Mouse (Mus musculus) left cerebral cortex, postnatal 25 days (tissue): Measurements from ENCODE around the gene Rasgrp4. TPM values are rescaled to one million over a fixed set of nuclear protein-coding genes. Genes with fewer than 3 reads are reported as not detected.
A peak's percentile ranks its signal among the peaks of the same experiment; 100 is the strongest.
"Not testable (repeated sequence)": the region's sequence is repeated elsewhere in the genome, so short reads cannot be mapped to it uniquely, and the experiment has no call there.

ENCODE experiments used
- DNase-seq, 2 experiments: peaks; one replicate each; pipeline ENCODE4 v3.0.0; 2022; ENCODE audit warnings: low spot score in 2 of 2, mixed read lengths in 1 of 2
- intact Hi-C: fragments of 180-260 bp; cut with DNase I; formaldehyde crosslinking; loops from one replicate; pipeline ENCODE4 v1.15.1; 2025
- total RNA-seq, 2 experiments: library from RNA; stranded (reverse); gene quantifications; 2 replicates each; pipeline ENCODE4 v1.2.3; 2021

Rasgrp4 gene
- total RNA-seq = 1 to 10 TPM; 1.1 to 1.8 TPM

DNA sequence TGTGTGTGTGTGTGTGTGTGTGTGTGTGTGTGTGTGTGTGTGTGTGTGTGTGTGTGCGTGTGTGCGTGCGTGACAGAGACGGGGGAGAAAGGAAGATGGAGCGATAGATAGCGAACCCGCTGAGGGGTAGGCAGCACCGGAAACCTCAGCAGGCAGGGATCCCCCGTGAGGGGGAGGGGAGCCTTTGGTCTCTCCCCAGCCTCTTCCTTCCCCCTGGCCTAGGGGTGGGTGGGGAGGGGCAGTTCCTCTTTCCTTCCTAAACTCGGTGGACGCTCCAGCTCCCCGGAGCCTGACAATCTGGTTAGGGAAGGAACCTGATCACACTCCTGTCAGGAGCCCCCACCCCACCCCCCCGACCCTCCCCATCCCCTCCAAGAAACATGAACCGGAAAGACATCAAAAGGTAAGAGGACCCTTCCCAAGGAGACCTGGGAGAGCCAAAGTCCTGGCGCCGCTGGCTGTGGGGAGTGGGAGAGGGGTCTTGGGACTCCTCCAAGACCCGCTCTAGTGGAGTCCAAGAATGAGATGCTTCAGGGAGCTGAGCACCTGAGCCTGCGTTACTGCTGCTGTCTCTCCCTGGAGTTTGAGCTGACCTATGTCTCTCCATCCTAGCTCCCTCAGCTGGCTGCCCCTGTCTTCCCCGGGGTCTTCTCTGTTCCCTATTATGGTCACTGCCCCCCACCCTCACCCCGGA is at the start of gene Rasgrp4:
Gene Rasgrp4 (plus strand): TSS at position 159 of the 694 bp plus-strand sequence.
- no peak for DNase-seq
- intact Hi-C loops = no loop called here

DNA sequence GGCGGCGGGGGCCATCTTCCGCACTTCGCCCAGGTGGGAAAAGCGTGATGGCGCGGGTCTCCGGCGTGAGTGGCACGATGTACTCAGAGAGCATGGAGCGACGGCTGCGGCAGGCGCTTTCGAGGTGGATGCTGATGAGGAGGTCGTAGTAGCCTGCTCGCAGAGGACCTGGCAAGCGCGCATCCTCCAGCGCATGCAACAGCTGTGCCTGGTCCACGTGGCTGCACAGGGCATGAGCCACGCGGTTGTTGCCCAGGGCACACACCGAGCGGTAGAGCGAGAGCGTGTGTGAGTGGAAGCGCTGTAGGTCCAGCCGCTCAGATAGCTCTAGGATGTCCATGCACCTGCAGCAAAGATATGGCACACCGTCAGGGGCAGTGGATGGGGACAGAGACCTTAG is 48.7 kb upstream of the Rasgrp4 start:
- intact Hi-C loops = no loop called here

DNA sequence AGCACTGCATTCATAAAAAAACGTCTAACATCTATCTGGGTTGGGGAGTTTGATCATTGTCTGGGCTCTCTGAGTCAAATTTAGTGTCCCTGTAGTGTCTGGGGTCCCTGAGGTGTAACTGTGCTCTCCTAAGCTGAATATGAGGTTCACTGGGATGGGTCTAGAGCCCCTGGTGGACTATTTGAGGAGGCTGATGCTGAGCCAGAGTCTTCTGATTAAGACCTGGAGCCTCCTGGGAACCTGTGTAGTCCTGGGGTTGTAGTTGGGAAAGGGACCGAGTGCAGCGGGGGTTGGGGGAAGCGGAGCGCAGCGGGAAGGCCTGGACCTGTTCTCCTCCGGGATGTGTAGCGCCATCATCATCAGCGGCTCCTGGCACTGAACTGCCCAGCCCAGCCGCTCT is 47.7 kb upstream of the Rasgrp4 start:
- DNase-seq = no peak
- intact Hi-C loops = no loop called here

More for the DNA sequence above, 48.7 kb upstream of the Rasgrp4 start:
- no peak for DNase-seq

DNA sequence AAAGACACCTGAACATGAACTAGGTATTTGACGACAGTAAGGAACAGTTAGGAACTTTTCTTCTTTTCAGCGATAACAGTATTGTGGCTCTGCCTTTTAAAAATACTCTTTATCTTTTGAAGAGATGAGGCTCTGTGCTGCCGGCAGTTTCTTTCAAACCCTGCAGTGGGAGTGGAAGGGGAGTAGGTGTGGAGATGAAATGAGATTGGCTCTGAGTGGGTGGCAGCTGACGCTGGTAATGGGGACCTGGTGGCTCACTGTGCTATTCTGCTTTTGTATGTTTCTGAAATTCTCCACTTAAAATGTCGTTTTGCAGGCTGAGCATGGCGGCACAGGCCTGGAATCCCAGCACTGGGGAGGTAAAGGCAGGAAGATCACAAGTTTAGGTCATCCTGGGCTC is 45.8 kb upstream of the Rasgrp4 start:
- DNase-seq = peak; percentile 66 to 91
- intact Hi-C loops = no loop called here

DNA sequence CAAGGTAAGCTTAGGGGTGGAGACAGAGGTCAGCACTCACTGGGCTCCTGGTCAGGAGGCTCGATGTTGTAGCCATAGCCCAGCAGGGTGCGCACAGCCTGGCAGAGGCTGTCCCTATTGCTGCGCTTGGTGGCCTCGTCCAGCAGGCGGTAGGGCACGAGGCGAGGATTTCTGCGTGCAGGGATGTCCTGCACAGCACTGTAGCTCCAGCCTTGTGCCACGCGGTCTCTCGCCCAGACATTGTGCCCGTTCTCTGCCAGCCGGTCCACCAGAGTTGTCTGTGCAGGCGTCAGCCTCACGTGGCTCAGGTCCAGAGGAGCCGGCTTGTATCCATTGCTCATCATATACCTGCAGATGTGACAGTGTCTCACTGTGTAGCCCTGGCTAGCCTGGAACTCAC is 37.5 kb upstream of the Rasgrp4 start:
- intact Hi-C loops = no loop called here

DNA sequence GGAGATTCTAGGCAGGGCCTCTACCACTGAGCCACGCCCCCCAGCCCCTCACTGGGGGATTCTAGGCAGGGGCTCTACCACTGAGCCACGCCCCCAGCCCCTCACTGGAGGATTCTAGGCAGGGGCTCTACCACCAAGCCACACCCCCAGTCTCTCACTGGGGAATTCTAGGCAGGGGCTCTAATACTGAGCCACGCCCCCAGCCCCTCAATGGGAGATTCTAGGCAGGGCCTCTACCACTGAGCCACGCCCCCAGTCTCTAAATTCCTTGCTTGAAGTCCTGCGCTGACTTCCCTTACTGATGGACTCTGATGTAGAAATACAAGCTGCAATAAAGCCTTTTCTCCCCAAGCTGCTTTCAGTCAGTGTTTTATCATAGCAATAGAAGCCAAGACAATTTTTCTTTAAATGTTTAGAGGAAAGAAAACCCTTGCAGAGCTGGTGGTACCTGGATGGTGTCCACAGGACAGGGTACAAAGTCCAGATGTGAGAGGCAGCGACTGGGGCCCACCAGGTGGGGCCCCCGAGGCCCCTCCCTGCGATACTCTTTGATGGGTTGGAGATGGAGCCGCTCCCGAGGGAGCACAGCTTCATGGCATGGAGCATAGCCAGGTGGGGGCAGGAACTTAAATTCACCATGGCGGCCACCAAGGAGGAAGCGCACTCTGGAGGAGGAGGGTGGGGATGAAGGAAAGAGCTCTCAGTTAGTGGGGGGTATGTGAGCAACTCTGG is 33.2 kb upstream of the Rasgrp4 start:
- DNase-seq = no peak
- intact Hi-C loops = no loop called here

More for the DNA sequence above, 37.5 kb upstream of the Rasgrp4 start:
- DNase-seq = no peak

DNA sequence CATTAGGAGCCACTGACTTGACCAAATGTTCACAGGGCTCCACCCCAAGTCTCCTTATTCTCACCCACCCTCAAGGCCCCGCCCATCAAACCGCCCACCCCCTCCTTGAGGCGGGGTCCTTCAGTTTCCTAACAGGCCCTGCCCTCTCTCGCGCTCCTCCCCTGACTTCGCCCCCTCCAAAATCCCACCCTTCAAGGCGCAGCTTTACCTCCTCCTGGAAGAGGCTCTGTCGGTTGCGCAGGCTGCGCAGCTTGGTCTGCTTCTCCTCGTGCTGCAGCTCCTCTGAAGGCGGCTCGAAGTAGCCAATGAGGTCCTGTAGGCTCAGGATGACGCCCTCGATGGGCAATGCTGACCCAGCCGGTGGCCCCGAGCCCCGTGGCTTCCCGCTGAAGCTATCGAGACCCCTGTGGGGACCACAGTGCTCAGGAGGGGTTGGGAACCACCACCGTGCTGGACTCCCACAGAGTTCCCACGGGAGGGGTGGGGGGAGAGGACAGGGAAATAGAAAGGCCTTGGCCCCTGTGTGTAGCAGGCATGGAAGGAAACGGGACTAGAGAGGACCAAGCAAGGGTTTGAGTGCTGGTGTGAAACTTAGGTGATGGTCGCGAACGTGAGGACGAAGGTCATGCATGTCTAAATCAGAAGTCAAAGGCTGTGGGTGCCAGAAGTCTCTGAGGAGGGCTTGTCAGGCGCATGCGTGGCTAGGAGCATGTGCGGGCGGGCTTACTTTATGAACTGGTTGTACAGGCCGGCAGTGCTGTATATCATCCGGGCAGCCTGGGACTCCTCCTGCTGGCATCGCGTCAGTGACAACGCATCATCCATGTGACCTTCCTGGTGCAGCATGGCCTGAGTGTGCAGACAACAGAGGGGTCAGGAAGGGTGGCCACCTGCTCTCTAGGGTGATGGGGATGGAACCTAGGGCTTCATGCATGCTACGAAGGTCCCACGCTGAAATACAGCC is 25.4 kb upstream of the Rasgrp4 start:
- intact Hi-C loops = no loop called here
- peak; percentile 24 to 47 for DNase-seq

DNA sequence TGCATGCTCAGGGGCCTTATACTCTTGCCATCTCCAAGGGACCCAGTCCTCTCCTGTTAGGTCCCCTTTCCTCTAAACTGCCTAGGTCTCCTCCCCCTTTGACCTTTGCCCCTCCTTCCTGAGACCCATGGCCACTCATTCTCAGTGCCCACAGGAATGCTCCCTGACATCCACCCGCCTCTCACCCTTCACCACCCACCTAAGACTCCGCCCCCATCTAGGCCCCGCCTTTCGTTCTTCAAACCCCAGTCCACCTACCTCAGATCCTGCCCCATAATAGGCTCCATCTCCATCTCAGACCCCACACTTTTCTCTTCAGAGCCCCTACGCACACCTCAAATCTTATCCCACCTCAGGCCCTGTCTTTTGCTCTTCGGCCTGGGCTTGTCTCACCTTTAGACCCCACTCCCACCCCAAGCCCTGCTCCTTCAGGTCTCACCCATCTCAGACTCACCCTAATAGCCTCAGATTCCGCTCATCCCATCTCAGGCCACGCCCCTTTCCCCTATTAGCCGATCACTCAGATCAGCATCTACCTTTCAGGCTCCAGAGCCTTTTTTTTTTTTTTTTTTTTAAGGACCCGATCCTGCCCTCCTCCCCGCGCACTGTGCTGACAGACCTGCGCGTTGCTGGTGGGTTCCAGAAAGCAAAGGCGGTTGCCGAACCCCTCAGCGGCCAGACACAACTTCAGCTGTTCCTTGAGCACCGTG is 16.4 kb upstream of the Rasgrp4 start:
- DNase-seq = no peak
- intact Hi-C loops = no loop called here

DNA sequence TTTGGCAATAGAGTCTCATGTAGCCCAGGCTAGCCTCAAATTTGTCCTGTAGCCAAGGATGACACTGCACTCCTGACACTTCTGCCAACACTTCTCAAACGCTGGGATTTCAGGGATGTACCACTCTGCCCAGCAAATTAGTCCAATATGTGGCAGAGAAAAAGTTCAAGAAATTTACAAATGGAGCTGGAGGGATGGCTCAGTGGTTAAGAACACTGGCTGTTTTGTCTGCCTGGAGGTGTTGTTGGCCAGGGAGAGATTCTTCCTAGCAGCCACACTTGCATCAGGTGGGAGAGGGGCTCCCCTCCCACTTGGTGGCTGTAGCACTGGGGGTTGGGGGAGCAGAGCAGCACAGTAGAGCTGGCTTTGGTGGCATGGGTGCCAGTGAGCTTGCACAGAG is 15.1 kb upstream of the Rasgrp4 start:
- DNase-seq = no peak
- intact Hi-C loops = no loop called here

DNA sequence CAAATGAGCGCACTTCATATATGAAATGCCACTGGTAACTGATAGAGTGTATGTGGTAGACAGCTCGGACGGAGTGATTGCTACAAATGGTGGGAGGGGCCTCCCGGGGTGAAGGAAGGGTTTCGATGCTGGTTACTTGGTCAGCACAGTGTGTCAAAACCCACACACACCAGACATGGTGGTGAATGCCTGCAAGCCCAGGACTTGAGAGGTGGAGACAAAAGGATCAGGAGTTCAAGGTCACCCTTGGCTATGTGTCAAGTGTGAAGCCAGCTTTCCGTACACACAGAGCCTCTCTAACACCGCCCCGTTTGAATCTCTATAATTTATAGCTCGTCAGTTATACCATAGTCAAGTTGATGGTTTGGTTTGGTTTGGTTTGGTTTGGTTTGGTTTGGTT is 11.8 kb upstream of the Rasgrp4 start:
- intact Hi-C loops = loop anchor here (10.0 kb wide), 1 partner anchor 402 kb away; no protein-coding TSS in a partner anchor

DNA sequence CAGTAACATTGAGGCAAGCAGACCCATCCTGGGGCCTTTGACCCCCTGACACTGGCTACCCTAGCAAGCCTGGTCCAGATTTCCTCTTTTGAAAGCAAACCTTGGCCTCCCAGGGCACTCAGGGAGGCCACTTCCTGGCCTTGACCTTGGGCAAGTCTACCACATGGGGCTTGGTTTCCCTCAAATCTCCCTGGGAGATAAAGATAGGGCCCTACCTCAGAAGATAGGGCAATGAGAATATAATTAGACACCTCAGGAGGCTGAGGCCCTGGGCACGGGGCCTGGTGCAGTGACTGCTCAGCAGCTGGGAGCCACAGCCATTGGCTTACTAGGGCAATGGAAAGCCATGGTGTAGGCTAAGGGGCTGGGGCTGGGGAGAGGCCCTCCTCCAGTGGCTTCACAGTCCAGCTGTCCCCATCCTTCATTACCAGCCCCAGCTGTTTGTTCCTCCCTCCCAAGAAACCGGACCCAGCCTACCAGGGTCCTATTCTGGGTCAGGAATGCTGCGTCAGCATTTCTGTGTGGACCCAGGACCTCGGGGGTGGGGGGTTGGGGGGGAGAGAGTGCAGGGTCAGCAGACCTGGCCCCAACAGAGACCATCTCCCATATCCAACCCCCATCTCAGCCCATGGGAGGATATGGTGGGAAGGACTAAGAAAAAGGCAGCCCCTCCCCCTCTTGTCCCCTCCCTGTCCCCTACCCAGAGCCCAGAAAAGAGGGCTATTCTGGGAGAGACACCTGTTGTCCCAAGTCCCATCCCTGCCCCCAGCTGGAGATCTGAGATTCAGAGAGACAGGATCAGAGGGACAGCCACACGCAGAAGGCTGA is 10.9 kb upstream of the Rasgrp4 start:
- no peak for DNase-seq
- intact Hi-C loops = loop anchor here (10.0 kb wide), 1 partner anchor 401 kb away; no protein-coding TSS in a partner anchor

More for the DNA sequence above, 11.8 kb upstream of the Rasgrp4 start:
- DNase-seq = no peak

DNA sequence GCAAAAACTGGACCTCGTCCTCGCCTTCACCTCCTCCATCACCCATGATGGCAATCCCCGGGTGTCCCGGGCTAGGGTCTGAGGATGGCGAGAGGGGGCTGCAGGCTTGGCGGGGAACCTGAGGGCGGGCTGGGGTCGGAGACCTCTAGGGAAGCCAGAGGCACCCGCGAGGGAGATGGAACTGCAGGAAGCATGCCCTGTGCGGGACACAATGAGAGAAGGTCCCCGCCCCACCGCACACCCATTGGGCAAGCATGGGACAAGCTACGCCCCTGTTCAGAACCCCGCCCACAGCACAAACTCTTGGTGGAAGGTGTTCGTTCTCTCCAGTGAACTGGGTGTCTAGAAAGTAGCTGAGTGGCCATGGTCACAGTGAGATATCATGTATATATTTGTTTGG is 9.7 kb upstream of the Rasgrp4 start, which contains the start of gene Ryr1:
Gene Ryr1 (minus strand): TSS at position 210 of the 400 bp plus-strand sequence.
- DNase-seq = no peak
- intact Hi-C loops = loop anchor here (10.0 kb wide), 1 partner anchor 400 kb away; no protein-coding TSS in a partner anchor

DNA sequence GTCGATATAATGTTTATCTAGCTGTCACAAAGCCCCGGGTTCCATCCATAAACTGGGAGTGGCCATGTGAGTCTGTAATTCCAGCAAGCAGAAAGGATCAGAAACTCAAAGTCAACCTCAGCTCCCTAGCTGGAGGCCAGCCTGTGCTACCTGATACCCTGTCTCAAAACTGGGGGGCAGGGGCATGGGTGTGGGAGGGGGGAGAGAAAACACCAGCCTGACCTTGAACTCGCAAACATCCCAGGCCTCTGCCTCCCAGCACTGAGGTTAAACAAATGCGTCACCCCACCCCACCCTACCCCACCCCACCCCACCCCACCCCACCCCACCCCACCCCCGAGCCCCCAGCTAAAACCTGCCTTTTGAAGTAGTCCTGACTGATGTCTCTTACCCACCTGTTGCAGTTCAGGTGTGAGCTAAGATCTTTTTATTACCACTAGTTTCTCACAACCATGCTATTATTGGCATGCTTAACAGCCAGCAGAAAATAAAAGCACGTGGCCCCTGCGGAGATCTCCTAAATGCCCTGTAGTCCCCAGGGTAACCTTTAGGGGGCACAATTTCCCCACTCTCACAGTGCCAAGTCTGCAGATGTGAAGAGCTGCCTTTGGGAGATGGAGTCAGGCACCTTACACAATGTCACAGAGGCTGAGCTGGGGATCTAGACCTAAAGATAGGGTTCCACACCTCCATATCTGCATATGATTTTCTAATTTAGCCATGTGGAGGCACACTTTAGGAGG is 8.3 kb upstream of the Rasgrp4 start:
- intact Hi-C loops = loop anchor here (1.0 to 10.0 kb wide), 2 partner anchors 171 to 398 kb away; no protein-coding TSS in a partner anchor
- peak; percentile 30 to 33 for DNase-seq

DNA sequence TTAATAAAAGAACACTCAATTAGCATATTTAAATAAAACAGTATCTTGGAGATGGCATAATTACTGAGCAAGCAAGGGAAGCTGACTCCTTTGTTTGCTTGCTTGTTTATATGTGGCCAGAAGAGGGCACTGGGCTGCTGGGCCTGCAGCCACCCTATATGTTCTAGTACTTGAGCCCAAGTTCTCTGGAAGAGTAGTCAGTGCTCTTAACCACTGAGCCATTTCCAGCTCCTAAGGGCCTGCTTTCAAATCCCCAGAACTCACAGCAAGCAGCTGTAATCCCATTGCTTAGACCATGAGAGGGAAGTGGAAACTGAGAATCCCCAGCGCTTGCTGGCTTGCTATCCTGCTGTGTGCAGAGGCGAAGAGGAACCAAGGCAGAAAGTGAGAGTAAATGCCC is 5.9 kb upstream of the Rasgrp4 start:
- intact Hi-C loops = loop anchor here (10.0 kb wide), 1 partner anchor 396 kb away; no protein-coding TSS in a partner anchor
- DNase-seq = no peak

DNA sequence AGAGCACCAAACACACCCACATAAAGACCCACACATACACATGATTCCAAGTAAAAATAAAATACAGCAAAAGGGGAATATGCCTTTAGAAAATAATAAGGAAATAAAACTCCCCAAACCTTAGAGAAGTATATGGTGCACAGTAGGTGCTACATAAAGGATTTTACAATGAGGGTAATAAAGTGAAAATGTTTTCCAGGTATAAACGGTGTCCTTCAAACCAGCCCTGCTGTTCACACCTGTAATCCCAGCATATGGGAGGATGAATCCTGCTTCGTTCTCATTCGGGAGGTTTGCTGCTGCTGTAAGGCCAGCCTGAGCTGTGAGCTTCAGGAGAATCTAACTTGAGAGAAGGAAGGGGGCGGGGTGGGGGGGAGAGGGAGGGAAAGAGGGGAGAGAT is 421 bp upstream of the Rasgrp4 start:
- no peak for DNase-seq
- intact Hi-C loops = no loop called here

DNA sequence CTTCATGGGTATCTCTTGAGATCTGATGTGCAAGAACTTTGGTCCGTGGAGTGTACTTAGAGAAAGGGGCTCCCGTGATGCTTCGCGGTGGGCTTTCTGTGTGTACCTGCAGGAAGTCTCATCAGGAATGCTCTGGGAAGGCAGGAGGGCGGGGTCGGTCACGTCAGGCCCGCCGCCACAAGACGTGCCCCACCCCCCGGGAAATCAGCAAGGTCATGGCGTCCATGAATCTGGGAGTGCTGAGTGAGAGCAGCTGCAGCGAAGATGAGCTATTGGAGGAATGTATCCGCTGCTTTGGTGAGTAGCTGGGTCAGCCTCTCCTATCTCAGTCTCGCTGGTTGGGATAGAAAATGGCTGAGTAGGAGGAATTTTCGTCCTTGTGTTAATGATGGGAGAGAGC is 2.8 kb downstream of the Rasgrp4 start:
- intact Hi-C loops = no loop called here
- no peak for DNase-seq

DNA sequence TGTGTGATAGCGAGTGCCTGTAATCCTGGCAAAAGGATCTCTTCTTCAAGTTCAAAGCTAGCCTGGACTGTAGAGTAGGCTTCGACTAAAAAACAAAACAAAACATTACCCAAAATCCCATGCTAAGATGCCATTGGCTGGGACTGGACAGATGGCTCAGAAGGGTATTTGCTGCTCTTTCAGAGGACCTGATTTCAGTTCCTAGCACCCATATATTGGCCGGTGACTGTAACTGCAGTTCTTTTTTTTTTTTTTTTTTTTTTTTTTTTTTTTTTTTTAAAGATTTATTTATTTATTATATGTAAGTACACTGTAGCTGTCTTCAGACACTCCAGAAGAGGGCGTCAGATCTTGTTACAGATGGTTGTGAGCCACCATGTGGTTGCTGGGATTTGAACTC is 4.6 kb downstream of the Rasgrp4 start:
- intact Hi-C loops, DNase-seq: not testable (repeated sequence)

DNA sequence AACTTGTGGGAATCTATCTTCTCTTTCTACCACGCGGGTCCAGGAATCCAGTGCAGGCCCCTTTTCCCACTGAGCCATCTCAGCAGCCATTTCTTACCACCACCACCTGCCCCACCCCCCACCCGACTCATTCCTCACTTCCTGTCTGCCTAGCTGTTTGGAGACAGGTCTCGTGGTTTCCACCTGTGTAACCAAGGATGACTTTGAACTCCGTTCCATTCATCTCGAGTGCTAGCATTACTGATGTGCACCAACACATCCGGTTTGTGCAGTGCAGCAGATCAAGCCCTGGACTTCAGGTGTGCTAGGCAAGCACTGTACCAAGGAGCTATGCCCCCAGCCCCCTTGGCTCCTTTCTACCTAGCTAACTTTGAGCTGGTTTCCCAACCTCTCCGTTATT is 6.8 kb downstream of the Rasgrp4 start:
- DNase-seq = no peak
- intact Hi-C loops = no loop called here
